Mouse (Mus musculus): ENCODE measurements around the gene 4930579F01Rik.

DNA sequence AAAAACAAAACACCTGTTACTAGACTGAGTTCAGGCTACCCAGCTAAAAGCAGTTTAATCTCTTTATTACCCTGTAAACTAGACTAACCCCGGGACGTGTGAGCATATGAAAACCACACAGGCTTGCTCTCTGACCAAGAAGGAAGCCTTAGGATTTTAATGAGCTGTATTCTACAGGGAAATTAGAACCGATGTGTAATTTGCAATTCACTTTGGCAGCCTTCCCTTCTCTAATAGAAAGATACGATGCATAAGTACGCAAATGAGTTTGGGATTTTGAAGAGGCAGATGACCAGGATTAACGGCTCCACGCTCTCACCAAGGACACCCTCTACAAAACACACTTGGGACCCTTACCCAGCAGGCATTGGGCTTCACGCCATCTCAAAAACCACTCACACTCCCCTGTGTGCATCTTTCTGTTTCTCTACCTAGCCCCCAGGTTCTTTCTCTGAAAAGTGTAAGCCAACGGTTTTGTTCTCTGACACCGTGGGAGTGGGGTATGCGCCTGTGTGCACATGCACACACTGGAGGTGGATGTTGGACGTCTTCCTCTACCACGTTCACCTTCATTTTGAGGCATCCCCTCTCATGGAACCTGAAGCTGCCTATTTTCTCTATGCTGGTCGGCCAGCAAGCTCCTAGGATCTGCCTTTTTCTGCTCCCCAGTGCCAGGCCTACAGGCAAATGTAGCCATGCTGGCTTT is 48.5 kb upstream of the 4930579F01Rik start:
- TF ChIP-seq POLR2A (IDR thresholded peaks at IDR 0.05; ENCODE audit: low read depth, low read length) (no peak), CTCF (conservative IDR thresholded peaks at IDR 0.05; ENCODE audit: insufficient read depth, insufficient read length, low read depth, low read length) (no peak)

All from kidney, adult 2 months (tissue).